Mouse (Mus musculus): ENCODE results near the gene Trim7.

DNA sequence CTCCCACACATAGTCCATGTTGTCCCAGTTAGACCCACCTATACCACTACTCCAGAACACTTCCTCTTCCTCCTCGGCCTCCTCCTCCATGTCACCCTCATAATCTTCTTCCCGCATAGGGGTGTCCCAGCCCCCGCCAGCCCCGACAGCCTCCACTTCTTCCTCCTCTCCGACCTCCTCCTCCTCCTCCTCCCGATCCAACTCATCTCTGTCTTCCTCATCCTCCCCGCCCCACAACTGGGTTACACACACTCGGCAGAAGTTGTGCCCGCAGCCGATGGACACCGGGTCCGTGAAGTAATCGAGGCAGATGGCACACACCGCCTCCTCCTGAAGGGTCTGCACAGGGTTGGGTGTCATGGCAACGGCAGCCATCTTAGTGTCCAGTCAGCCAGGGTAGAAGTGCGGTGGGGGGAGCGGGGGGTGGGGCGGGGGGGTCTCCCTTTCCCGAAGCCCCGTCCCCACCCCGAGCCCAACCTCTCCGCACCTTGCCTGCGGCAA lies 9.6 kb upstream of the Trim7 start:
- TF ChIP-seq TAL1 (IDR thresholded peaks at IDR 0.05; ENCODE audit: low read length) = no peak
- TF ChIP-seq GATA1 (IDR thresholded peaks at IDR 0.05; ENCODE audit: low read length) = no peak

All from erythroblast, embryonic 14.5 days (primary cell).